Mouse (Mus musculus) lung, postnatal 4 days (tissue): ENCODE data around the gene Ccdc106.
"Not testable (repeated sequence)": the region's sequence is repeated elsewhere in the genome, so short reads cannot be mapped to it uniquely, and the experiment has no call there.

ENCODE experiments used
- DNase-seq, 2 experiments: peaks; one replicate each; pipeline ENCODE4 v3.0.0; 2021

The Ccdc106 gene

DNA sequence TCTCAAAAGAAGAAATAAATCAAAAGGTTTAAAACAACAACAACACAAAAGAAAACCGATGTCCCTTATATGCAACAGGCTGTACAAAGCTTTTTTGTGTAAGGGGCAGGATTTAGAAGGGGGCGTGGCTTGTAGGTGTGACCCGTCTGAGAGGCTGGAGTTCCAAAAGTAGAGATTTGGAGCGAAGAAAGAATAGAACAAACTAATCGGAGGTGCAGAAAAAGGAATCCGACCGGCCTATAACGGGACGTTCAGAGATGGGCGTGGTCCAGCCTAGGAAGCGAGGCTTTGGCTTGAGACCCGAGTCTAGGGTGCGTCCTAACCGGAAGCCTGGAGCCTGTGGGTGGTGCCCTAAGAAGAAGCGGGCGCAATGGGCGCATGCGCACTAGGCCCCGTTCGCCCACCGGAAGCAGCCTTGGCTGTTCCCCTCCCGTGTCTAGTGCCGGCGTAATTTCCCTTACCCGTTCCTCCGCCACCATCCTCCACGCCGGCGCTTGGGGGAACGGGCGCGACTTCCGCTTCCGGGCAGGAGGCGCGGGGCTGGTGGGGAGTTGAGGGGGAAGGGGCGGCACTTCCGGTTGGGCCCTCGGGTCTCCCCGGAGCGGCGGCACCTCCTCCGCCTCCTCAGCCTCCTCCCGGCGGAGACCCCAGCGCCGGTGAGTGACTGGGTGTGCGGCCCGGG is at the start of gene Ccdc106, which contains the start of gene Zfp865:
TSS of gene Ccdc106 (plus strand) at position 554 of the 682 bp plus-strand sequence.
TSS of gene Zfp865 (plus strand) at position 377 of the 682 bp plus-strand sequence.
- peak; percentile 99 to 100 for DNase-seq

DNA sequence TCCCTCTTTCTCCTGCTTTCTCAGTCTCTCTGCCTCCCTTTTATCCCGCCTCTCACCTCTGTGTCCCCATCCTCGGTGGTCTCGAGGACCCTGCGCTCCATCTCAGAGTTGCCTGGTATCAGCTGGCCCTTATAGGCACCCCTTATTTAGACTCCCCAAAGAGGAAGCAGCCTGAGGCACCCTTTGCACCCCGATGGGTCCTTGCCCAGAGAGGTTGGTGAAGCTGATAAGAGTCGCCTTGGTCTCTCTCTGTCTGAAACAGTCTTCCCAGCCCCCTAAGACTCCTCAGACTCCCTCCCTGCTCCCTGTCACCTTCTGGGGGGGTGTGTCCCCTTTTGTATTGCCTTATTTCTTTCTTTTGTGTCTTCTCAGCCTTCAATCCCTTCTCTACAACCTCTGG is 49.3 kb upstream of the Ccdc106 start, which contains the start of gene Sbk3:
TSS of gene Sbk3 (minus strand) at position 101 of the 400 bp plus-strand sequence.
- no peak for DNase-seq

DNA sequence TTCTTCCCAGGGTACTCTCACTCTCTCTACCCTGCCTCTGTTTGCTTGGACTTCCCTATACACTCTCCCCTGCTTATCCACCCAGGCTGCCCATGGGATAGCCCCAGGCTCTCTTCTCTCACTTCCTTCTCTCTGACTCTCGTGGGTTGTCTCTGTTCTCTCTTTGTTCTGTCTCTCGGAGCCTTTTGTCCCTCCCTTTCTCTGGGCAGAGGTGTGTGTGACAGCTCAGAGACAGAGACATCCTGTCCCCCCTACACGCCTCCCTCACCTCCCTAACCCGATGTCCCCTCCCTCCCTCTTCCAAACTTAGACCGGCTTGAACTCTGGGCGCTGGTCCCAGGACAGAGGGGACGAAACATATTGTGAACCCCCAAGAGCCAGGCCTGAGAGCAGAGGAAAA is 48.6 kb upstream of the Ccdc106 start:
- DNase-seq = peak; percentile 50 to 75

DNA sequence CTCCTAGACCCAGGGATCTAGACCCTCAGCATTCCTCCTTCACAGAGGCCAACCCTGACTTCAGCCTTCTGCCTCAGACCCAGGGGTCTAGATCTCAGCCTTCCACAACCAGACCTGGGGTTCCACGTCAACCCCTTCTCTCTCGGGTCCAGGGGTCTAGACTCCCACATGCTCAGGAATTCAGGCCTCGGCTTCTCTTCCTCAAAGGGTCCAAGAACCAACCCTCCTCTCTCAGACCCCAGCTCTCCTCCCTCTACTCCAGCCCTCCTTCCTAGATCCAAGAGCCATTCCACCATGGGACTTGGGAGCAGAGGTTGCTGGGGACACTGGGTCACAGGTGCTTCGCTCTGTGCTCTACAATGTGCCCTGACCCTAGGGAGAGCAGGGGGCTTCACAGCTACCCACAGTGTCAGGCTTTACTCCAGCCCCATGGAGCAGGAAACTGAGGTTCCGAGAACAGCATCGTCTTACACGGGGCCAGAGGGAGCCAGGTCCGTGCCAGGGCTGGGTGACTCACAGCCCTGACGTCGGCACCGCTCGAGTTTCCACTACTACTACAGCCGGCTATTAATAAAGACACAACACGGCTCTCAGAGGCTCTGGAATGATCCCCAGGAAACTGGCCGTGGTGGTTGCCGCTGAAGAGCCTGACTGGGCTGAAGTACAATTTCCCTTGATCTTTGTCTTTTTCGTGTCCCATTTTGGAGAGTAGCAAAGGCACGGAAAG is 47.9 kb upstream of the Ccdc106 start:
- peak; percentile 60 to 77 for DNase-seq

DNA sequence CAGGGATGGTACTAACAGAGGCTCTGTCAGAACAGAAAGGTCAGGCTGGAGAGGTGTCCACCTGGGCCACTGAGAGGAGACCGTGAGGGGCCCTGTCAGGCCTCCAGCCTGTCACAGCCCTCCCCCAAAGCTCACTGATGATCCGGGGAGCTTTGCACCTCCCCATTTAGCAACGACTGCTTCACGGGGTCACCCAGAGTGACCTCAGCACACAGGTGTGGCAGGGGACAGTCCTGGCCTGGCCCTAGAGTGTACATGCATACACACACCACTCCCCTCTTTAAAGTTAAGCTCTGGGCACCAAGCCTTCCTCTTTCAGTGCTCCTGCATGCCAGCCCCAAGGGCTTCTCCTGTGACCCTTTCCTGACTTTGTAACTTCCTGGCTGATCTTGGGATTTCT is 44.9 kb upstream of the Ccdc106 start:
- no peak for DNase-seq

DNA sequence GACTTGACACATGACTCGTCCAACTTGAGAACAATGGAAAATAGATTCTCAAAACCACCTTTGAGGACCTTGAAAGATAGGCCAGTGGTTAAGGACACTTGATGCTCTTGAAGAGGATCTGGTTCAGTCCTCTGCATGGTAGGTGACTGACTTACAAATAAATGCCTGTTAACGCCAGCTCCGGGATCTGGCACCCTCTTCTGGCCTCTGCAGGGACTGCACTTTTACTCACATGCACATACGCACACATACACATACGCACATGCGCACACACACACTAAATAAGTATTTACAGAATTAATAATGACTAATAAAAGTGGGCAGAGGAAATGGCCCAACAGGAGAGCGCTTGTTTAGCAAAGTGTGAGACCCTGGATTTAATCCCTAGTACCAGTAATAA is 43.5 kb upstream of the Ccdc106 start:
- DNase-seq = no peak

DNA sequence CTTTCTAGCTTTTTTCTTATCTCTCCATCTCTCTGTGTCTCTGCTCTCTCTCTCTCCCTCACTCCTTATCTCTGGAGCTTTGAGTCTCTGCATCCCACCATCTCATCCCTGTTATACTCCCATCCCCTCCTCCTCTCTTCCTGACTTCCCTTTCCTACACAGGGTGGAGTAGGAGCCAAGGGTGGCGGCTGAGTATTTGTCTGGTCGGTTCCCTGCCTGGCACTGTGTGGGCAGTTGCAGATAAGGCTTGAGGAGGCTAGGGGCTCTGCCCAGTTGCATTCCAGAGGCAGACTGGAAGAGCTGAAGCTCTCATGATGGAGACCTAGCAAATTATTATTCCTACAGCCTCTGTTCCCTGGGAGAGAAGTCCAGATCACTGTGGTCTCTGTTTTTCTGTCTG is 32.1 kb upstream of the Ccdc106 start:
- peak in 1 of 2 experiments; percentile 42 for DNase-seq

DNA sequence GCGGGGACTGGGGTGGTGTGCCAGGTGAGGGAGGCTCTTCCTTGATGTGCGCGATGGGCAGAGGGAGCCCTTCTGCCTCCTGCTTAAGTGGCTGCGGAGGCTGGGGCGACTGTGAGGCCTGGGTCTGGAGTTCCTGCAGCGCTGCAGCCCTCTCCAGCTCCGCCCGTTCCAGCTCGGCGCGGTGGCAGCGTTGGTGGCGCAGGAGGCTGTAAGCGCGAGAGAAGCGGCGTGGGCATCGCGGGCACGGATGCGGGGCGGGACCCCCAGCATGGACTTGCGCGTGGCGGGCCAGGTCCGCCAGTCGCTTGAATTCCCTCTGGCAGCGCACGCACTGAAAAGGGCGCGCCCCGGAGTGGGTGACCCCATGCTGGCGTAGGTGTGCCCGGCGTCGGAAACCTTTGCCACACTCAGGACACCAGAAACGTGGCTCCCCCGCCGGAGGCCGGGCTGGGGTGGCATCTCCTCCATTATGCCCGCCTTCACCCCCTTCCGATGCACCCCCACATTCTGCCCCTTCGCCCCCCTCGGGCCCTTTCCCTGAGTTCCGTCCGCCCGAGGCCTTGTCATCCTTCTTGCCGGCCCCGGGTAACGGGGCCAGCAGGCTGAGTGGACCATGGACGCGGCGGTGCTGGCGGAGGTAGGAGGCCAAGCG is 26.9 kb upstream of the Ccdc106 start:
- DNase-seq = no peak

DNA sequence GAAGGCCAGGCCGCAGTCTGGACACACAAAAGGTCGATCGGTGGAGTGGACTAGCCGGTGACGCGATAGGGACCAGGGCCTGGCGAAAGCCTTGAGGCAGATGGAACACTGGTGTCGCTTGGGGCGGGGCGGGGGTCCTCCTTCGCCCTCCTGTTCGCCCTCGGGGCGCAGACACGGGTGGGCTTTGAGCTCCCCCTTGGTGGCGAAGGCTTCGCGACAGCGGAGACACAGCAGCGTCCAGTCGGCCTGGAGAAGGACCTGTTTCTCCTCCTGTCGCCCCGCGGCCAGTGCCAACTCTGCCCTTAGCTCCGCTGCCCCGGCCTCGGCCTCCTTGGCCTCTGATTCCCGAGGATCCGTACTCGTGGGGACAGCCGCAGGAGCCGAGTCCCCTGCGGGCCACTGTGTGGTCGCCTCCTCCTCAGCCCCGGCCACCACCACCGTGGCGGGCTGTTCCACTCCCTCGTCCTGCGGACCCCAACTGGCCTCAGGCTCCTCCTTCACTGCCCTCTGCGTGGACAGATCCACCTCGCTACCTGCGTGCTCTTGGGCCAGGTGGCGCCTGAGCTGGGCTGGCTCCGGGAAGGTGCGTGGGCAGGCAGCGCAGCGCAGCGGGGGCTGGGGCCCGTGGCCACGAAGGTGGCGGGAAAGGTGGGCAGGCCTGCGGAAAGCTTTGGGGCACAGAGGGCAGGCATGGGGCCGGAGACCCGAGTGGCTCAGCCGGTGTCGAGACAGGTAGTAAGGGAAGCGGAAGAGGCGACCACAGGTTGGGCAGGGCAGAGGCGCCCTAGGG is 26.2 kb upstream of the Ccdc106 start:
- DNase-seq = no peak

DNA sequence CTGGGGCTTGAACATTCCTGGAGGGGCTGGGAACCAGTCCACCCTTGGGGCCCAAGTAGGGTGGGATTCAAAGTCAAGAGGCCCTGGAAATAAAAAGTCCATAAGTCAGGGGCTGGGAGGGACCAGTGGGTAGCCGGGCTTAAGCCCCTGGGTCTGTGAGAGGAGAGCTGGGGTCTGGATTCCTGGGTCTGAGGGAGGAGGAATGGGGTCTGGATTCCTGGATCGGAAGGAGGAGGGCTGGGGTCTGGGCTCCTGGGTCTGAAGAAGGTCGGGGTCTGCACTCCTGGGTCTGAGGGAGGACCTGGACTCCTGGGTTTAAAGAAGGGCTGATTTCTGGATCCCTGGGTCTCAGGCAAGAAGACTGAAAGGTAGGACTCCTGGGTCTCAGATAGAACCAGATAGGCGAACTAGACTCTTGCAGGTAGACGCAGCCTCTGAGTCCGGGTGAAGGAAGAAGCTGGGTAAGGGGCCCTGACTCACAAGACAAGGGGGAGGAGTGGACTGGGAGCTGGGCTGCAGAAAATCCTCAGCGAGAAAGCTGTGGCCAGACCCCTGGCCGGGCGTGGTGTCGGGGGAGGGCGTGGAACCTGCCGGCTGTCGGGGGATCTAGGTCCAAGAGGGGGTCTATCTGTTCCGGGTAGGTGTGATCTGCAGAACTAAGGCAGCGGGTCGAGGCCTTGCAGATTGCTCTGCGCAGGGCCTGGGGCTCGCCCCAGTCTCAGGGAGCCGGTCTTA is 24.9 kb upstream of the Ccdc106 start:
- DNase-seq = no peak

DNA sequence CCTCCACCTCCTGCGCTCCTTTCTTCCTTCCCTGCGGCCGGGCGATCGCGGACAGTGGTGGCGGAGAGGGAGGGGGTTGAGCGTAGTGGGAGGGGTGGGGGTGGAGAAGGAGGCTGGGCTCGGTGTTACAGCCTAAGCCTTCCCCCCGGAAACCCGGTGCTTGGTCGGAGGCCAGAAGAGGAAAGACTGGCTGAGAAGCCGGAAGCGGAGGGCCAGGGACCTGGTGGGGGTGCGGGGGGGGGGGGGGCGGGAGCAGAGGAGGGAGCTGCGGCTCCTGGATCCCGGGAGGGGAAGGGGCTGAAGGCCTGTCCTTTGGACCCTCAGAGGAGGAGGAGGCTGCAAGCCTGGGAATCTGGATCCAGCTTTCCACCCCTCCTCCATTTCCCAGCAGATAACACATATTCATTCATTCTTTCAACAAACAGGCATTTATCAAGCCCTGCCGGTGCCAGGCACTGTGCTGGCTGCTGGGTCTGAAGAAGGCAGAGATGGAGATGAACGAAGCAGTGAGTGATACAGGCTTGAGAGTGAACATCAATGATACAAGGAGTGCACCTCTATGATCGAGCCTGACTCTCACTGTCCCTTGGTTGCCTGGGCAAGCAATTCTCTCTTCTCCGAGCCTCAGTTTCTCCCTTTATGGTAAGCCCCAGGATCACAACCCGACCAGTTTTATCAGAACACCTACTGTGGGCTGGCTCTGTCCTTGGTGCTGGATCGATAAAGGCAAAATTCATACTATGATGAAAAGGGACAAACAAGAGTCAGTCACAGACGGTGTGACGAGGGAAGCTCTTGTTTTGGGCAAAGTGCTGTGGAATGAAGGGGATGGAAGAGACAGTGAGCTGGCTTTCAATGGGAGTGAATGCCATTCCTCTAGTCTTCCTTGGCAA is 24.1 kb upstream of the Ccdc106 start, which contains the start of gene Zfp579:
TSS of gene Zfp579 (minus strand) at position 156 of the 893 bp plus-strand sequence.
- DNase-seq = peak; percentile 94 to 96

DNA sequence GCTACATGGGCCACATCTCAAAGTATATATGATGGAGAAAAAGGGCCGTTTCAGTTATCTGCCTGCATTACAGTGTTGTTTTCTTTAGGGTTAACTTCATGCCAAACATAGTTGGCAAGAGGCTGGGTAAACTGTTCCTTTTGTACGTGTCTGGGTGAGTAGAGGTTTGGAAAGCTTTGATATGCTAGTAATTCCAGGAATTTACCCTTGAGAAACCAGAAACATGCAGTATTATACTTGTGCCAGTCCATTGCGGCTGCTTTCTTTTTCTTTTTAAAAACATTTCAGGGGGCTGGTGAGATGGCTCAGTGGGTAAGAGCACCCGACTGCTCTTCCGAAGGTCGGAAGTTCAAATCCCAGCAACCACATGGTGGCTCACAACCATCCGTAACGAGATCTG is 23.4 kb upstream of the Ccdc106 start:
- no peak for DNase-seq

DNA sequence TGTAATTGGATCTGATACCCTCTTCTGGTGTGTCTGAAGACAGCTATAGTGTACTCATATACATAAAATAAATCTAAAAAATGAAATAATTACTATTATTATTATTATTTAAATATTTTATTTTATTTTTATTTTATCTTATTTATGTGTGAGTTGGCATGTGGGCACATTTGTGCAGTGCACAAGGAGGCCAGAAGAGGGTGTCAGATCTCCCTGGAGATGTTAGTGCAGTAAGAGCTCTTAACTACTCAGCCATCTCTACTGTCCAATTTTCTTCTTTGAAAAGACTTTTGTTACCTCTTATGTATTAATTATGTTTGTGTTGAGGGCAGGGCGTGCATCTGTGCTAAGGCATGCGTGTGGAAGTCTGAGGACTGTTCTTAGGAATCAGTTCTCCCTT is 20.5 kb upstream of the Ccdc106 start:
- DNase-seq = peak in 1 of 2 experiments; percentile 46

DNA sequence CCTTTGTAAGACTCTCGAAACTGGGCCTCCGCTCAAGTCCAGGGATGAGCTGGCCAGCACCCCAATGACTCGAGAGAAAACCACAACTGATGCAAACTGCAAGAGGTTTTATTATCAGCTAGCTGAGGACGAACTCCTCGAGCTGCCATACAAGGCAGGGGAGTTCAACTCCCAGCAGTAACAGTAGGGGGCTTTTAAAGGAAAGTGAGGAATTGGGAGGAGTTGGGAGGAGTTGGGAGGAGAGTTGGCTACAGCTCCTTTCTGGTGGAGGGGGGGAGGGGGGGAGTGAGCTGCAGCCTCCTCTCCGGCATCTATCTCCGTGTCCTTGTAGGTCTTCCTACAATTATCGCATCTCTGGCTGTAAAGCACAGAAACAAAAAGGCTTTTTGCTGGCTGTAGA is 17.5 kb upstream of the Ccdc106 start:
- not testable (repeated sequence) for DNase-seq

DNA sequence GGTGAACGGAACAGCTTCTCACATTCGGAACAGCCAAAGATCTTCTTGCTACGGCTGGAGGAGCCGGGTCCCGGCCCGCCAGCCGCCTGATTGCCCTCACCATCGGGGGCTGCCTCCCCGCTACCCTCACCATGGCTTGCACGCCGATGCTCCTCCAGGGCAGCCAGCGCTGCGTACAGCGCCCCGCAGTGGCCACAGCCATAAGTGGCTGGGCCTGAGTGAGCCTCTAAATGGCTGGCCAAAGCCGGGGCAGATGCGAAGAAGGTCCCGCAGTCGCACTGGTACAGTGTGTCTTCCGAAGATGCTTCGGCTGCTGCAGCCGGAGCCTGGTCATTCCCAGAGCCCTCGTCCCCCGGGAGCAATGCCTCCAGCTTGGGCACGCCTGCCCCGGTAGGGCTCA is 12.1 kb upstream of the Ccdc106 start:
- no peak for DNase-seq

DNA sequence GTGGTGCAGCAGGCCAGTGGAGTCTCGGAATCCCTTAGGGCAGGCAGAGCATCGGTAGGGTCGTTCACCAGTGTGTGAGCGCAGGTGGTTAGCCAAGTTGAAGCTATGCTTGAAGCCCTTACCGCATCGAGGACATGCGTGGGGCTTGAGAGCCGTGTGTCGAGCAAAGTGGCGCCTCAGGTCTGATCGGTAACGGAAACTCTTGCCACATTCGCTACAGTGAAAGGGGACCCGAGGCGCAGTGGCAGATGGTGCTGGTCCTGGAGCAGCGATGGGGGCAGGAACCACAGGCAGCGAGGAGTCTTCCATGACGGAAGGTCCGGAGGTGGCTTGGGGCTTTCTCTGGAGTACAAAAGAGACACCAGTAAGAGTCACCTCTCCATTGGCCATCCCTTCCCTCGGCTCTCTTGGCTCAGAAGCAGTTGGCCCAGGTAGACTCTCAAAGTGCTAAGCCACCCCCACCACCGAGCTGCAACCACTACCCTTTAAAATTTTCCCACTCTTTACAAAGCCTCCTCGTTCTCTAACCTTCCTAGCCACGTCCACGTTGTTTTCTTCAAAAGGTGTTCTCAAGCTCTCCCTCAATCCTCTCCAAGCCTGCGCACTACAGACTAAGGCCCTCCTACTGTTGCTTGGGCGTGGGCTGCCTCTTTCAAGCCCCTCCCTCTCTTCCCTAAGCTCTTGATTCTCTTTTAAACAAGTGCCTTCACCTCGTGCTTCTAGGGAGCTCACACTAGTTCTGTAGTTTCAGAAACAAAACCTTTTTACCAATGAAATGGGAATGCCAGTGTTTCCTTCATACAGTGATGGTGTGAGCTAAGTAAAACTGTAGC is 7.5 kb upstream of the Ccdc106 start:
- DNase-seq = peak in 1 of 2 experiments; percentile 41

DNA sequence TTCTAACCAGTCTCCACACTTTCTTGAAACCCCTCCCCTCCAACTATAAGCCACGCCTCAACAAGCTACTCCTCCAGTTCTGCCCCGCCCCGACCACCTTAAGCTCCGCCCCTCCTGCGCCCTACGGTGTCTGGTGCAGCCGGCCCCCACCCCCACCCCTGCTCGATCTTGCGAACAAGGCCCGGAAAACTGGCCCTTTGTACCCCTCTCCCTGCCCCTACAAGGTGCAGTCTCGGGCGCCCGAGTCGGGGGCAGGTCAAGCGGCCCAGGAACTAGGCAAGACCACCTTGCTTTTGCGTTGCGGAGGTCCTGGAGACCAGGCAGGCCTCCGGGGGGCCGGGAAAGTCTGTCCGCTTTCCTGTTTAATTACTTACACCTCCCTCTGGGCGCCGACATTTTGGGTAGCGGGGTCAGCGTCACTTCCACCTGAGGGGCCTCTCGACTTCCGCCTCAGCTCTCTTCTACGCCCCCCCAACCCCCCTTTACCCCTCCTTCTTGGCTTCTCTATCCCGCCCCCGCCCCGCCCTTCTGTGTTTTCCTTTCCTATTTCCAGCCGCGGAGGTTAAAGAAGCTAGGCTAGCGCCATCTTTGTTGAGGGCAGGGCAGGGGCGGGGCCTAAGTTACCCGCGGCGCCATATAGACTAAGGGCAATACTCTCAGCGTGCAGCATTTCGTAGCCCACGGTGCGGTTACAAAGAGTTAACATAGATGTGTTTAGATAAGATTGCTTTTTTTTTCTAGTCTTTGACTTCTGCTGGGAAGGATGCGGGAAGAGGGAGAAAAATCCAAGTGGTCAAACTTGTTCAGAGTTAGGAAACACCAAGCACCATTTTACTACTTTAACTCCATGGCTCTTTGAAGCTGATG is 5.9 kb upstream of the Ccdc106 start, which contains the start of the genes Zfp524 and Fiz1:
TSS of gene Zfp524 (plus strand) at position 165 of the 867 bp plus-strand sequence.
TSS of gene Fiz1 (minus strand) at position 447 of the 867 bp plus-strand sequence.
- peak; percentile 97 to 98 for DNase-seq

DNA sequence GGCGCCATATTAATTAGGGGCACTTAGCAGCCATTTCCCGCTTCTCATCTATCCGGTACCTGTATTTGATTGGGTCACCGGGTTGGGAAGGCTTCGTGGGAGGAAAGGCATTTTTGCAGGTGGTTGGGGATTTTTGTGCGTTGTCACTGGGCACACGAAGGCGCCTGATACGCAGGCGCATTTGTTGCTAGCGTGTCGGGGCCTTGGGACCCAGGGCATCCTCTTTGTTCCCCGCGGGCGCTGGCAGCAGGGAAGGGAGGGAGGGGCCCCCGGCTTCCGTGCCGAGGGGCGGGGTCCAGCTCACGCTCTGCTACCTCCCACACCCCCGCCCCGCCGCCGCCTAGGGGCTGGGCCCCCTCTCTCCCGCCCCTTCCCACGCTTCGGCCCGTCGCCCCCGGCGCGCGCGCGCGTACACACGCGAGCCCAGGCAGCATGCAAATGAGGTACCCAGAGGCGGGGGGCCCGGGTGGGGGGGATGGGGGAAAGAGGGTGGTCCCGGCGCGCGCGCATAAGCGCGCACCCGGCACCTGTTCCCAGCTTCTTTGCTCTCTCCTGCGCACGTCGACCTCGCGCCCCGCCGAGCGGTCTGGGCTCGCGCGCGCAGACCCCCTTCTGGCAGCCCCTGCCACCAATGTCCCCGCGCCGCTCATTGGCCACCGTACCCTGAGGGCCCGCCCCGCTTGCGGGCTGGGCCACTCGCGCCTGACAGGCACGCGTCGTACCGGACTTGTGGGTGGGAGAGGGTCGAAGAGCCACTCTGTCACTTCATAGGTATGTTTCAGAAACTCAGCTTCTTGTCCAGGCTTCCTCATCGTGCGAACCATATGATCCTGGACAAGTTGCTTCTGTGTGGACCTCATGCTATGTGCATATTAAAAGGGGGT is 5.0 kb upstream of the Ccdc106 start, which contains the start of gene Gm44973:
TSS of gene Gm44973 (plus strand) at position 379 of the 884 bp plus-strand sequence.
- peak; percentile 95 to 98 for DNase-seq
